Mouse (Mus musculus) heart, embryonic 12.5 days (tissue): ENCODE data around the gene Slit1. TPM values are rescaled to one million over a fixed set of nuclear protein-coding genes. Genes with fewer than 3 reads are reported as not detected.

ENCODE experiments used
- ATAC-seq: fragments of 200-750 bp; cut with Nextera tagmentation; 2 replicates; pipeline ENCODE4 v1.8.0; 2017; ENCODE audit warnings: moderate TSS enrichment, moderate library complexity; ENCODE audit not compliant: insufficient number of reproducible peaks, low FRiP score
- H3K27ac ChIP-seq: fragments of 300-500 bp; sonication (generic); 2 replicates; pipeline ENCODE4 v1.5.1; 2016; ENCODE audit warnings: mild to moderate bottlenecking, moderate library complexity; ENCODE audit not compliant: poor library complexity, severe bottlenecking
- H3K27me3 ChIP-seq: fragments of 300-500 bp; sonication (generic); replicated peaks from 2 replicates; pipeline ENCODE4 v1.6.1; 2016; ENCODE audit warnings: mild to moderate bottlenecking, moderate library complexity
- H3K36me3 ChIP-seq: fragments of 300-500 bp; sonication (generic); 2 replicates; pipeline ENCODE4 v1.6.1; 2016; ENCODE audit warnings: mild to moderate bottlenecking, moderate library complexity
- H3K4me1 ChIP-seq: fragments of 300-500 bp; sonication (generic); replicated peaks from 2 replicates; pipeline ENCODE4 v1.6.1; 2016; ENCODE audit warnings: mild to moderate bottlenecking
- H3K4me2 ChIP-seq: fragments of 300-500 bp; sonication (generic); 2 replicates; pipeline ENCODE4 v1.6.1; 2016; ENCODE audit warnings: mild to moderate bottlenecking, moderate library complexity
- H3K4me3 ChIP-seq: fragments of 300-500 bp; sonication (generic); 2 replicates; pipeline ENCODE4 v1.5.1; 2016; ENCODE audit warnings: mild to moderate bottlenecking
- H3K9ac ChIP-seq: fragments of 300-500 bp; sonication (generic); 2 replicates; pipeline ENCODE4 v1.6.1; 2016; ENCODE audit warnings: mild to moderate bottlenecking, moderate library complexity
- H3K9me3 ChIP-seq: fragments of 300-500 bp; sonication (generic); replicated peaks from 2 replicates; pipeline ENCODE4 v1.6.1; 2016; ENCODE audit warnings: mild to moderate bottlenecking, moderate library complexity
- WGBS: fragments of 180-500 bp; shearing (Covaris S2); methylation state at CpG from one replicate; pipeline ENCODE4 v1.1.7; 2016; 5-methylcytosine and 5-hydroxymethylcytosine counted together
- polyA plus RNA-seq: library from polyadenylated mRNA; unstranded; fragments of >200 nt; fragmentation: Nextera tagmentation; extraction: Ambion mirVana; gene quantifications from 2 replicates; pipeline ENCODE4 v1.2.1, GENCODE M21; 2016

The Slit1 gene
- polyA plus RNA-seq, 1 experiment from 2014 or later: 0.13 TPM

- Histone ChIP-seq H3K9me3 (no peaks in the 10 kb centered on the region), H3K4me1 (peaks cover 11% of the 10 kb centered on the region; the same call in 1 of the 2 replicates), H3K9ac (no peak overlapping the region), H3K27me3 (peaks cover 50% of the 10 kb centered on the region), H3K4me2 (no peak overlapping the region), H3K36me3 (no peaks in the 10 kb centered on the region), H3K4me3 (no peak overlapping the region), H3K27ac (no peak overlapping the region)
- no peak for ATAC-seq
- 65% methylated on average over 6 of the region's 6 CpGs for WGBS
Measured at GRCm38 (mm10) chr19:41702638-41703037, 40.8 kb downstream of the Slit1 start.

- no peak overlapping the region for H3K4me3 ChIP-seq
- no peaks in the 10 kb centered on the region for H3K9me3 ChIP-seq
- no peaks in the 10 kb centered on the region for H3K36me3 ChIP-seq
- H3K4me1 ChIP-seq: peaks cover 21% of the 10 kb centered on the region; the same call in 1 of the 2 replicates
- H3K4me2 ChIP-seq: no peak overlapping the region
- no peak; the same call in 1 of the 2 replicates for ATAC-seq
- no peak overlapping the region for H3K9ac ChIP-seq
- peaks cover 53% of the 10 kb centered on the region for H3K27me3 ChIP-seq
- H3K27ac ChIP-seq: no peak overlapping the region
- 76% methylated on average over 5 of the region's 5 CpGs for whole genome bisulfite sequencing
Measured at GRCm38 (mm10) chr19:41698857-41699424, 44.5 kb downstream of the Slit1 start.

GRCm38 (mm10) chr19:41697807-41698515, 45.5 kb downstream of the Slit1 start:
- Histone ChIP-seq H3K9me3 (no peaks in the 10 kb centered on the region), H3K4me1 (peaks cover 26% of the 10 kb centered on the region; the same call in 1 of the 2 replicates), H3K4me3 (no peak overlapping the region), H3K9ac (no peak overlapping the region), H3K4me2 (no peak overlapping the region), H3K27me3 (peaks cover 60% of the 10 kb centered on the region), H3K27ac (no peak overlapping the region), H3K36me3 (no peaks in the 10 kb centered on the region)
- ATAC-seq: no peak
- 67% methylated on average over 6 of the region's 6 CpGs for WGBS

- Histone ChIP-seq H3K27me3 (peaks cover 61% of the 10 kb centered on the region), H3K36me3 (no peaks in the 10 kb centered on the region), H3K4me1 (peaks cover 26% of the 10 kb centered on the region; the same call in 1 of the 2 replicates), H3K4me3 (no peak overlapping the region), H3K9me3 (no peaks in the 10 kb centered on the region), H3K27ac (no peak overlapping the region), H3K9ac (no peak overlapping the region), H3K4me2 (no peak overlapping the region)
- WGBS: 35% methylated on average over 9 of the region's 9 CpGs
- ATAC-seq: no peak
Measured at GRCm38 (mm10) chr19:41697111-41697806, 46.2 kb downstream of the Slit1 start.

GRCm38 (mm10) chr19:41696443-41696842, 47.0 kb downstream of the Slit1 start:
- Histone ChIP-seq H3K9ac (no peak overlapping the region), H3K4me2 (no peak overlapping the region), H3K9me3 (no peaks in the 10 kb centered on the region), H3K4me1 (peaks cover 26% of the 10 kb centered on the region; the same call in 1 of the 2 replicates), H3K27ac (no peak overlapping the region), H3K4me3 (no peak overlapping the region), H3K36me3 (no peaks in the 10 kb centered on the region), H3K27me3 (peaks cover 53% of the 10 kb centered on the region)
- WGBS: 74% methylated on average over 9 of the region's 9 CpGs
- no peak for ATAC-seq

- H3K4me3 ChIP-seq: no peak overlapping the region
- 68% methylated on average over 6 of the region's 6 CpGs for WGBS
- no peak overlapping the region for H3K9ac ChIP-seq
- ATAC-seq: no peak
- H3K27me3 ChIP-seq: peaks cover 42% of the 10 kb centered on the region
- peaks cover 26% of the 10 kb centered on the region; the same call in 1 of the 2 replicates for H3K4me1 ChIP-seq
- H3K4me2 ChIP-seq: no peak overlapping the region
- no peak overlapping the region for H3K27ac ChIP-seq
- H3K36me3 ChIP-seq: no peaks in the 10 kb centered on the region
- H3K9me3 ChIP-seq: no peaks in the 10 kb centered on the region
Measured at GRCm38 (mm10) chr19:41695046-41695445, 48.4 kb downstream of the Slit1 start.

- Histone ChIP-seq H3K27me3 (peaks cover 47% of the 10 kb centered on the region), H3K9me3 (no peaks in the 10 kb centered on the region)
Measured at GRCm38 (mm10) chr19:41694610-41695009, 48.9 kb downstream of the Slit1 start.

GRCm38 (mm10) chr19:41693727-41694126, 49.7 kb downstream of the Slit1 start:
- WGBS: 30% methylated on average over 5 of the region's 5 CpGs
- H3K9ac ChIP-seq: no peak overlapping the region
- H3K36me3 ChIP-seq: no peaks in the 10 kb centered on the region
- no peak for ATAC-seq
- H3K4me1 ChIP-seq: peaks cover 26% of the 10 kb centered on the region; the same call in 1 of the 2 replicates
- H3K27me3 ChIP-seq: peaks cover 50% of the 10 kb centered on the region
- no peak overlapping the region for H3K27ac ChIP-seq
- H3K4me3 ChIP-seq: no peak overlapping the region
- H3K4me2 ChIP-seq: no peak overlapping the region
- no peaks in the 10 kb centered on the region for H3K9me3 ChIP-seq

More at GRCm38 (mm10) chr19:41694610-41695009, 48.9 kb downstream of the Slit1 start:
- 10% methylated on average over 9 of the region's 9 CpGs for WGBS
- Histone ChIP-seq H3K4me3 (no peak overlapping the region), H3K36me3 (no peaks in the 10 kb centered on the region), H3K9ac (no peak overlapping the region), H3K4me1 (peaks cover 26% of the 10 kb centered on the region; the same call in 1 of the 2 replicates), H3K4me2 (no peak overlapping the region), H3K27ac (no peak overlapping the region)
- ATAC-seq: no peak

GRCm38 (mm10) chr19:41690064-41690463, 53.4 kb downstream of the Slit1 start:
- 82% methylated on average over 10 of the region's 10 CpGs for WGBS
- Histone ChIP-seq H3K27me3 (peaks cover 49% of the 10 kb centered on the region), H3K4me3 (no peak overlapping the region), H3K4me2 (no peak overlapping the region), H3K9ac (no peak overlapping the region), H3K9me3 (no peaks in the 10 kb centered on the region), H3K4me1 (peaks cover 12% of the 10 kb centered on the region; the same call in 1 of the 2 replicates), H3K27ac (no peak overlapping the region), H3K36me3 (no peaks in the 10 kb centered on the region)
- no peak for ATAC-seq

GRCm38 (mm10) chr19:41688251-41688650, 55.2 kb downstream of the Slit1 start:
- Histone ChIP-seq H3K36me3 (no peaks in the 10 kb centered on the region), H3K9ac (no peak overlapping the region), H3K4me1 (no peaks in the 10 kb centered on the region), H3K9me3 (no peaks in the 10 kb centered on the region), H3K4me3 (no peak overlapping the region), H3K4me2 (no peak overlapping the region), H3K27ac (no peak overlapping the region), H3K27me3 (peaks cover 39% of the 10 kb centered on the region)
- ATAC-seq: no peak
- WGBS: 62% methylated on average over 13 of the region's 13 CpGs

GRCm38 (mm10) chr19:41687836-41688235, 55.6 kb downstream of the Slit1 start:
- H3K27me3 ChIP-seq: peaks cover 36% of the 10 kb centered on the region
- 74% methylated on average over 8 of the region's 8 CpGs for WGBS
- no peak for ATAC-seq

More at GRCm38 (mm10) chr19:41687836-41688235, 55.6 kb downstream of the Slit1 start:
- Histone ChIP-seq H3K4me3 (no peak overlapping the region), H3K9me3 (no peaks in the 10 kb centered on the region), H3K36me3 (no peaks in the 10 kb centered on the region), H3K27ac (no peak overlapping the region), H3K4me1 (no peaks in the 10 kb centered on the region), H3K4me2 (no peak overlapping the region), H3K9ac (no peak overlapping the region)
